Mouse (Mus musculus): ENCODE results near the gene Lmf2. TPM values are rescaled to one million over a fixed set of nuclear protein-coding genes. Genes with fewer than 3 reads are reported as not detected.
A peak's percentile ranks its signal among the peaks of the same experiment; 100 is the strongest.

The Lmf2 gene
- polyA plus RNA-seq, 1 experiment from 2014 or later, result 66.9 TPM

DNA sequence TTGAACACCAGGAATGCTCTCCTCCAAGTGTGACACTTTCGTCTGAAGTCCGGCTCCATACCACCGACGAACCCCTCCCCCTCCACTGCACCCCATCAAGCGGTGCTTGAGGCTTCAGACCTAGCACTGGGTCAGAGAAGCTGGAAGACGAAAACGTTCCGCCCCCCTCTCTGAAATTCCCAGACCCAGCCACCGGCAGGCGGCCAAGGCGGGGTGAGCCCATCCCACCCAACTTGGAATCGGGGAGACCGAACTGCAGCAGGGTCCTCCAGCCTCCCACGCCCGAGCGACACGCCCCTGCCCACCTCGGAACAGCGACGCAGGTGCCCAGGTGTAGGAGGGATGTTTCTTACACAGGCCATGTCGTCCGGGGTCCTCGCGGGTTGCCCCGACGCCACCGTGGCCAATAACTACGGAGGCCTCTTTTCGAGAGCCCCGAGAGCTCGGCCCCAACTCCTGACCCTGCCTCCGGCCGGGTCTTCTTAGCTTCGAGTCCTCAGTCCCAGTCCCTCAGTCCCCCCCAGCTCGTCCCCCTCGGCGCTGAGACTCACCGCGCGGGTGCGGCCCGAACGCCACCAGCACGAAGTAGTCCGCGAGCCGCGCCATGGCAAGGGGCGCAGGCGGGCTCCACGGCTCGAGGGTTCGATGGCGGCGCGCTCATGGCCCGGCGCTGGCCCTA is 40.8 kb downstream of the Lmf2 start:
- Histone ChIP-seq H3K4me1 (ENCODE audit: control insufficient read depth, insufficient read depth, low read length) (peaks cover 21% of the 10 kb centered on the region), H3K4me3 (replicated peaks; ENCODE audit: low read length) (peak overlapping the region; percentile 93), H3K9ac (ENCODE audit: low read length) (peak overlapping the region; percentile 96), H3K27me3 (ENCODE audit: control insufficient read depth, insufficient read depth, low read length) (no peaks in the 10 kb centered on the region), H3K36me3 (ENCODE audit: control insufficient read depth, insufficient read depth, low read length) (no peaks in the 10 kb centered on the region), H3K4me2 (ENCODE audit: low read depth, low read length) (peak overlapping the region; percentile 64), H3K27ac (ENCODE audit: low read length) (peak overlapping the region; percentile 43; the same call in 1 of the 2 replicates), H3K9me3 (replicated peaks; ENCODE audit: control insufficient read depth, low read length) (no peaks in the 10 kb centered on the region)
- whole genome bisulfite sequencing, result under 1% methylated on average over 58 of the region's 58 CpGs
- ATAC-seq (ENCODE audit: insufficient read depth, low FRiP score), result peak; percentile 18

DNA sequence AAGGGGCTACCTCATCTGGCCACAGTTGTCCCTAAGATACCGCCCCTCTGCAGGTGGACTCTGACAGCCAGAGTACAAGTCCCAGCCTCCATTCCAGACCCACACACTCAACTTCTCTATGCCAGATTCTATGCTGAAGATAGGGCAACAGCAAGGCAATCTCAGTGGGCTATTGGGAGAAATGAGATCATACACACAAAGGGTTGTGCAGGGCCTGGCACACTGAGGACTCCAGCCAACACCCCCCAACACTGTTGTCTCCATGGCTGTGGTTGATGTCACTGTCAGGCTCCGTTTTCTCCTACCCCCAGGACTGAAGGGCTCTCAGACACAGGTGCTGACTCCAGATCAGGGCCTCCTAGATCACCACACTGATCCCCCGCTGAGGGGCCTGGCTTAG is 41.4 kb downstream of the Lmf2 start:
- H3K9ac ChIP-seq (ENCODE audit: low read length), result peak overlapping the region; percentile 96
- no peak overlapping the region for H3K27ac ChIP-seq (ENCODE audit: low read length)
- peak overlapping the region; percentile 93 for H3K4me3 ChIP-seq (replicated peaks; ENCODE audit: low read length)
- peaks cover 21% of the 10 kb centered on the region for H3K4me1 ChIP-seq (ENCODE audit: control insufficient read depth, insufficient read depth, low read length)
- peak overlapping the region; percentile 64 for H3K4me2 ChIP-seq (ENCODE audit: low read depth, low read length)
- no peaks in the 10 kb centered on the region for H3K36me3 ChIP-seq (ENCODE audit: control insufficient read depth, insufficient read depth, low read length)
- no peaks in the 10 kb centered on the region for H3K9me3 ChIP-seq (replicated peaks; ENCODE audit: control insufficient read depth, low read length)
- no peaks in the 10 kb centered on the region for H3K27me3 ChIP-seq (ENCODE audit: control insufficient read depth, insufficient read depth, low read length)
- ATAC-seq (ENCODE audit: insufficient read depth, low FRiP score), result no peak
- WGBS, result 29% methylated on average over 3 of the region's 3 CpGs

DNA sequence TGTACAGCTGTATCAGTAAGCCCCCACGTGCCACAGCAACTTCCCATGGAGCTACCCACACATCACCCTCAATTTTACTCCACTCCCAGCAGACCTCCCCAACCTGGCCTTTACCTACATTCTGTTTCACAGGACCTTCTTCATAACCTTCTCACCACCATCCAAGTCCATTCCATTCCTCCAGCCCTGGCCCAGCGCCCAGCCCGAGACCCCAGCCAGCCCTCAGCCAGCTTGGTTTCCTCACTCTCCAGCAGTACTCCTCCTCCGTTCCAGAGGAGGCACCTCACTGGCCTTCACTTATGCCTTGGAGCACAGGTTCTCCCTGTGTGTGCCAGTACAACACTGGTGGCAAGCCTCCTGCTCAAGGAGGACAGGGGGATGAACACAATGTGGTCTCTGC is 42.1 kb downstream of the Lmf2 start:
- 57% methylated on average over 4 of the region's 4 CpGs for WGBS
- no peaks in the 10 kb centered on the region for H3K36me3 ChIP-seq (ENCODE audit: control insufficient read depth, insufficient read depth, low read length)
- H3K4me2 ChIP-seq (ENCODE audit: low read depth, low read length), result peak overlapping the region; percentile 64; the same call in 1 of the 2 replicates
- no peaks in the 10 kb centered on the region for H3K9me3 ChIP-seq (replicated peaks; ENCODE audit: control insufficient read depth, low read length)
- no peak overlapping the region for H3K27ac ChIP-seq (ENCODE audit: low read length)
- ATAC-seq (ENCODE audit: insufficient read depth, low FRiP score), result no peak
- peak overlapping the region; percentile 43; the same call in 1 of the 2 replicates for H3K9ac ChIP-seq (ENCODE audit: low read length)
- peaks cover 21% of the 10 kb centered on the region for H3K4me1 ChIP-seq (ENCODE audit: control insufficient read depth, insufficient read depth, low read length)
- 0 out of 2 replicates have a peak overlapping the region, but pooled peaks have one; percentile 9 for H3K4me3 ChIP-seq (replicated peaks; ENCODE audit: low read length)
- H3K27me3 ChIP-seq (ENCODE audit: control insufficient read depth, insufficient read depth, low read length), result no peaks in the 10 kb centered on the region

DNA sequence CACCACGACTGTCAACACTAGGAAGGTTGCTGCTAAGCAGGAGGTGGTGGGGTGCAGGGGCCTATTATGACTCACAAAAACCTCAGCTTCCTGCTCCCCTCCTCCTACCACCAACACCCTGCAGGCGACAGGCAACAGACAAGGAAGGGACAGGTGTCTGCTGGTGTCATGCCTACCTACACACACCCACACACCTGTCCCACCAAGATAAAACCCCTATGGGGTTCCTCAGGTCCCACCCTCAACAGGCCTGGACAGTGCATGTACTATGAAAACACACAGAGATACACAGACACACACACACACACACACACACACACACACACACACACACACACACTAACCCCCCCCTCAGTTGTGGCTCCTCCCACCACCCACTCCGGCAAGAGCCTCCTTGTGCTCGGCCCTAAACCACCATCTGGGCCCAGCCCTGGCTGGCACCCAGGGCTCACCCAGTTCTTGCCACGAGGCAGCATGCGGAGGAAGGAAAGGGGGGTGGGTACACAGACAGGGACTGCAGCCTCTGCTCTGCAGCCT is 45.4 kb downstream of the Lmf2 start:
- H3K9me3 ChIP-seq (replicated peaks; ENCODE audit: control insufficient read depth, low read length), result no peaks in the 10 kb centered on the region
- H3K27ac ChIP-seq (ENCODE audit: low read length), result no peak overlapping the region
- H3K36me3 ChIP-seq (ENCODE audit: control insufficient read depth, insufficient read depth, low read length), result 0 out of 2 replicates have a peak, but pooled peaks cover 9% of the 10 kb centered on the region
- no peak for ATAC-seq (ENCODE audit: insufficient read depth, low FRiP score)
- H3K4me2 ChIP-seq (ENCODE audit: low read depth, low read length), result no peak overlapping the region
- peaks cover 21% of the 10 kb centered on the region for H3K4me1 ChIP-seq (ENCODE audit: control insufficient read depth, insufficient read depth, low read length)
- WGBS, result 56% methylated on average over 6 of the region's 6 CpGs
- H3K27me3 ChIP-seq (ENCODE audit: control insufficient read depth, insufficient read depth, low read length), result no peaks in the 10 kb centered on the region
- H3K9ac ChIP-seq (ENCODE audit: low read length), result peak overlapping the region; percentile 33; the same call in 1 of the 2 replicates
- H3K4me3 ChIP-seq (replicated peaks; ENCODE audit: low read length), result no peak overlapping the region

DNA sequence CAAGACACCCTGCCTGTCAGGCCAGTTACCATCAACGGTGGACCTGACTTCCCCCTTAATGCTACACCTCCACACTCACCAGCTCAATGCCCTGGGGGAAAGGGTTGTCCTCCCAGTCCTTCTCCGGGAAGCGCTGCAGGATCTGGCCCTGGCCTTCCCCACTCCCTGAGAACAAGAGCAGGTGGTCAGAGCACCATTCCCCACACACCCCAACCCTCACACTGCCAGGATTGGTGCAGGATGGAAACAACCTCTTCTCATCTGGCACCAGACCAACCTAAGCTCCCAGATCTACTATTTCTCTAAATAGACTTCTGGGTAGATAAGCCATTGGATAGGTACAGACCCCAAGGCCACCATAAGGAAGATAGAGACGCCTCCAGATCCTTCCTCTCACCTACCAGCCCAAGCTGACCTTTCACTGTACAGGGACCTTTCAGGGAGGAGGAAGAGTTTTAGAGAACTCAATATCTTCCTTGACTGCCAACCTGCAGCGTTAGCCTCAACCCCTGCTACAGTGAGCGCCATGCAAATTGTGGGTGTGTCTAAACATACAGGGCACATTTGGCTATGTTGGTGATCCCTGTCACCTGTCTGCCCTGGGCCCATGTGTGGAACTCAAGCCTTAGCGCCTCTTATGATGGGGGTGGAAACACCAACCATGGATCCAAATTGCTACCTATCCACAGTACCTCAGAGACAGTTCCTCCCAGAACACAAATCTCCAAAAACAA is 46.9 kb downstream of the Lmf2 start:
- Histone ChIP-seq H3K27me3 (ENCODE audit: control insufficient read depth, insufficient read depth, low read length) (no peaks in the 10 kb centered on the region), H3K4me3 (replicated peaks; ENCODE audit: low read length) (no peak overlapping the region), H3K4me2 (ENCODE audit: low read depth, low read length) (no peak overlapping the region), H3K4me1 (ENCODE audit: control insufficient read depth, insufficient read depth, low read length) (peaks cover 14% of the 10 kb centered on the region), H3K36me3 (ENCODE audit: control insufficient read depth, insufficient read depth, low read length) (peaks cover 18% of the 10 kb centered on the region; the same call in 1 of the 2 replicates), H3K9me3 (replicated peaks; ENCODE audit: control insufficient read depth, low read length) (no peaks in the 10 kb centered on the region), H3K9ac (ENCODE audit: low read length) (no peak overlapping the region), H3K27ac (ENCODE audit: low read length) (no peak overlapping the region)
- 81% methylated on average over 7 of the region's 7 CpGs for WGBS
- ATAC-seq (ENCODE audit: insufficient read depth, low FRiP score), result peak; percentile 30; the same call in 1 of the 2 replicates

DNA sequence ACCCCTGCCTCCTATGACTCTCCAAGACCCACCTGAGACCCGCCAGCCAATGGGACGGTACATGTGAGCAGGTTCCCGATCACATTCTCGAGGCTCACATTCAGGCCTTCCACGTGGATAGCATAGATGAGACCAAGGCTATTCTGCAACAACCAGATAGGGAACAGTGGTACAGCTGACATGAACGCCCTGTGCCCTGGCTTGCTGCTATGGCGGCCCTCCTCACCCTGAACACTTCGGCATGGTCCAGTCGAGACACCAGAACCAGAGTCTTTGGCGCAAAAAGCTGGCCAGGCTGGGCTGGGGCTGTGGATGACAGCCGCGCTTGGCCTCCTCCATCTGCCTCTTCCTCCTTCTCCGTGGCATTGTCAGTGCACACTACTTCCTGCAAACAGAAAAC is 48.0 kb downstream of the Lmf2 start:
- no peak overlapping the region for H3K4me2 ChIP-seq (ENCODE audit: low read depth, low read length)
- H3K4me1 ChIP-seq (ENCODE audit: control insufficient read depth, insufficient read depth, low read length), result peaks cover 7% of the 10 kb centered on the region; the same call in 1 of the 2 replicates
- H3K9ac ChIP-seq (ENCODE audit: low read length), result no peak overlapping the region
- no peak overlapping the region for H3K27ac ChIP-seq (ENCODE audit: low read length)
- H3K9me3 ChIP-seq (replicated peaks; ENCODE audit: control insufficient read depth, low read length), result no peaks in the 10 kb centered on the region
- no peaks in the 10 kb centered on the region for H3K27me3 ChIP-seq (ENCODE audit: control insufficient read depth, insufficient read depth, low read length)
- ATAC-seq (ENCODE audit: insufficient read depth, low FRiP score), result no peak
- H3K4me3 ChIP-seq (replicated peaks; ENCODE audit: low read length), result no peak overlapping the region
- H3K36me3 ChIP-seq (ENCODE audit: control insufficient read depth, insufficient read depth, low read length), result peaks cover 25% of the 10 kb centered on the region
- WGBS, result 89% methylated on average over 13 of the region's 13 CpGs

DNA sequence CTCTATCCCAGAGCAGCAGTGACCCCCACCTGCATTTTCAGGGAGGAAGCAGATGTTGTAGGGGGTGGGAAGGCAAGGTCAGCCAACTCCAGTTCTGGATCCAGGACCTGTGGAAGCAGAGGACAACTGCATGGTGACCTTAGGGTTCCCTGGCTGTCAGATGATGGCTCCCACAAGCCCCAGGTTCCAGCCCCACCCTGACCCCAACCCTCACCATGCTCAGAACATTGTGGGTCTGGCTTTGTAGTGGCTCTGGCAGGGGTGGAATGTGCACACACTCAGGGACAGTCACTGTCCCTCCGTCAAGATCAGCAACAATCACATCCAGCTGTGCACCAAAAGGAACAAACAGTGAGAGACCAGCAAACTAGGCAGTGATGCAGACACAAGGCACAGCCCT is 49.5 kb downstream of the Lmf2 start:
- Histone ChIP-seq H3K4me1 (ENCODE audit: control insufficient read depth, insufficient read depth, low read length) (peaks cover 7% of the 10 kb centered on the region; the same call in 1 of the 2 replicates), H3K27me3 (ENCODE audit: control insufficient read depth, insufficient read depth, low read length) (no peaks in the 10 kb centered on the region), H3K9me3 (replicated peaks; ENCODE audit: control insufficient read depth, low read length) (no peaks in the 10 kb centered on the region), H3K27ac (ENCODE audit: low read length) (no peak overlapping the region), H3K4me3 (replicated peaks; ENCODE audit: low read length) (no peak overlapping the region), H3K4me2 (ENCODE audit: low read depth, low read length) (no peak overlapping the region), H3K36me3 (ENCODE audit: control insufficient read depth, insufficient read depth, low read length) (peaks cover 34% of the 10 kb centered on the region), H3K9ac (ENCODE audit: low read length) (no peak overlapping the region)
- ATAC-seq (ENCODE audit: insufficient read depth, low FRiP score), result no peak
- 89% methylated on average over 1 of the region's 1 CpGs for WGBS

Measured in stomach, embryonic 16.5 days (tissue).